Mouse (Mus musculus): ENCODE measurements at regions not wholly inside any gene's neighbourhood (a gene's known extent, or its start where the extent isn't known, plus 50 kb on each side); places are given as distances from the start of the nearest gene placed in this dataset.
A peak's percentile ranks its signal among the peaks of the same experiment; 100 is the strongest.

DNA sequence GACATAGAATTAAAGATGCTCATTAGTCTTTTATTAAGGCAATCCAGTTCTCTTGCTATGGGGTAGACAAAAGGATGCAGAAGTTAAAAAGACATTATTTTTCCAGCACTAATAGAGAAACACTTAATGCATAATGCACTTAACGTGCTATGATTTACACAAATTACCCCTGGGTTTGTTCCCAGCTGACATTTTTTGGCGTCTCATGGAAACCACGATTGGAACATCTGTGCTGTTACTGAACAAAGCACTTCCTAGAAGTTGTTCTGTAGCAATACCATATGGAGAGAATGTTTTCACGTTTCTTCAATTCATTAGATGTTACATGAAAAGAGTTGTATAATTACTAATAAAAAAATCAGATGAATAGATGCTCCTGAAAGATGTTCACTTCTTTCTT, 635.2 kb downstream of the Gm597 start:
- DNase-seq (ENCODE audit: low read depth, low spot score): no peak

DNA sequence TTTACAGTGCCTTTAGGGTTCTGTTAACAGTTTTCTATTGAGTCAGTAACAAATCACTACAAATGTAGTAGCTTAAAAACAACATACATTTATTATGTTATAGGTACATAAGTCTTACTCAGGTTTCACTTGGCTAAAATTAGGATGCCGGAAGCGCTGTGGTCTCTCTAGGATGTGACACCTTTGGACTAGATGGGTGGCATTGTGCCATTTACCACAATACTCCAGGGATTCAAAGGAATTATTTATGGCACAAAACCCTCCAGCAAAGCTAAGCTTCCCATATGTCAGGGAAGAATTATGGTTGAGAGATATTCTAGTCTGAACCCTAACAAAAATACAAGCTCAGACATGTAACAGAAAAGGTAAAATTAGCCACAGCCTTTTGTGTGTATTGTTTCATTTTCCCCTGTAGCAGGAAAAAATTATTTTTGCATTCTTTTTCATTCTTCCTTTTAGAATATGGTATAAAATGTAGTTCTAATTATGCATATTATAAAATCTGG, 678.0 kb downstream of the Gm597 start:
- no peak for DNase-seq (ENCODE audit: low read depth, low spot score)

- no peak for DNase-seq (ENCODE audit: low read depth, low spot score)
Observed at GRCm38 (mm10) chr1:28084456-28084855, 695.6 kb downstream of the Gm597 start.

GRCm38 (mm10) chr1:28053980-28054379, 726.1 kb downstream of the Gm597 start:
- peak; percentile 59 for DNase-seq (ENCODE audit: low read depth, low spot score)

GRCm38 (mm10) chr1:28047964-28048363, 732.1 kb downstream of the Gm597 start:
- DNase-seq (ENCODE audit: low read depth, low spot score): no peak

DNA sequence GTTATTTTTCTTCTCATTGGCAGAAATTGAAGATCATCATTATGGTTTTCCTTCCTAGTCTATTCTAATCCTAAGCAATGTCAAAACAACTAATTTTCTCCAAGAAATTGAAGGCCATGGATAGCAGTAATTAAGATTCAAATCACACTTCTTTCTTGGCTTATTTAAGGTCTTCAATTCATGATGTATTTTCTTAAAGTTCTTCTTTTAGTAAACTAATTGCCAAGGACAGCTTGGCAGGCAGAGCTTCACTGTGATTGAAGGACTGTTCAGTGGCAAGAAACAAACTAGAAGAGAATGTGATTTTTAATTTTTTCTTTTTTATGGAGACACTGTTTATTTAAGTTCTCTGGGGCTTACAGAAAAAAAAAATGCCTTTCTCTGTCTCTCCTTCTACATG, 732.7 kb downstream of the Gm597 start:
- DNase-seq (ENCODE audit: low read depth, low spot score): no peak

DNA sequence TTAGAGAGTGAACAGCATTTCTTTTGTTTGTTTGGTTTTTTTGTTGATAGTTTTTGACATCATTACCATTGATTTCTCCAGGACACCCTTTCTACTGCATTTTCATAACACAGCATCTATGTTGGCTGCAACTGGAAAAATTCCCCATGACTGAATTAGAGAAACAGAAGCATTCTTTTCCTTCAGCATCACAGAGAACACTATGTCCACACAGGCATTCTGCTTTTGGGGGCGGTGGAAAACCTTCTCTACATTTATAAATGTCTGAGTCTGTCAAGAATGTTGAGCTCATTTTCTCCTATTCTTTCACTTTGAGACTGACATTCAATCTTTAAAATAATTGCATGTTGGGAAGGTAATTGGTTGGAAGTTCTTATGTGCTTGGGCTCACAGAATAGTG, 734.4 kb downstream of the Gm597 start:
- DNase-seq (ENCODE audit: low read depth, low spot score): no peak

- no peak for DNase-seq (ENCODE audit: low read depth, low spot score)
Observed at GRCm38 (mm10) chr1:28025720-28026119, 754.3 kb downstream of the Gm597 start.

GRCm38 (mm10) chr1:27998434-27998833, 781.6 kb downstream of the Gm597 start:
- DNase-seq (ENCODE audit: low read depth, low spot score): no peak

GRCm38 (mm10) chr1:27963369-27963768, 816.7 kb downstream of the Gm597 start:
- no peak for DNase-seq (ENCODE audit: low read depth, low spot score)

Measured in 3T3-L1 (cell line).